Mouse (Mus musculus) thymus, postnatal 36 days (tissue): ENCODE measurements around the gene Srbd1.

Experiments used
- DNase-seq, 2 experiments: peaks; one replicate each; pipeline ENCODE4 v3.0.0; 2022; ENCODE audit warnings: mixed read lengths in 2 of 2

Gene Srbd1

GRCm38 (mm10) chr17:86032113-86032714 is 112.8 kb downstream of the Srbd1 start:
- DNase-seq: no peak

- DNase-seq: no peak
Observed at GRCm38 (mm10) chr17:86030016-86030415, 115.0 kb downstream of the Srbd1 start.

GRCm38 (mm10) chr17:86029175-86029574 is 115.8 kb downstream of the Srbd1 start:
- no peak for DNase-seq

GRCm38 (mm10) chr17:86027577-86028199 is 117.3 kb downstream of the Srbd1 start:
- no peak for DNase-seq

- DNase-seq: no peak
Observed at GRCm38 (mm10) chr17:86024589-86024988, 120.4 kb downstream of the Srbd1 start.

- DNase-seq: no peak
Observed at GRCm38 (mm10) chr17:86022366-86022765, 122.6 kb downstream of the Srbd1 start.

GRCm38 (mm10) chr17:86021815-86022214 is 123.2 kb downstream of the Srbd1 start:
- DNase-seq: no peak

GRCm38 (mm10) chr17:86021231-86021630 is 123.7 kb downstream of the Srbd1 start:
- no peak for DNase-seq

- DNase-seq: no peak
Observed at GRCm38 (mm10) chr17:86019793-86020192, 125.2 kb downstream of the Srbd1 start.

- DNase-seq: no peak
Observed at GRCm38 (mm10) chr17:86014246-86014645, 130.7 kb downstream of the Srbd1 start.

GRCm38 (mm10) chr17:86012576-86012975 is 132.4 kb downstream of the Srbd1 start:
- no peak for DNase-seq

GRCm38 (mm10) chr17:86011849-86012248 is 133.1 kb downstream of the Srbd1 start:
- no peak for DNase-seq

- no peak for DNase-seq
Observed at GRCm38 (mm10) chr17:86008401-86008800, 136.6 kb downstream of the Srbd1 start.

- DNase-seq: no peak
Observed at GRCm38 (mm10) chr17:86002113-86002512, 142.9 kb downstream of the Srbd1 start.

GRCm38 (mm10) chr17:86001667-86002066 is 143.3 kb downstream of the Srbd1 start:
- DNase-seq: no peak

GRCm38 (mm10) chr17:85995727-85996126 is 149.2 kb downstream of the Srbd1 start:
- no peak for DNase-seq

GRCm38 (mm10) chr17:85995086-85995485 is 149.9 kb downstream of the Srbd1 start:
- no peak for DNase-seq

GRCm38 (mm10) chr17:85989058-85989769 is 155.8 kb downstream of the Srbd1 start:
- no peak for DNase-seq

GRCm38 (mm10) chr17:85987531-85987930 is 157.4 kb downstream of the Srbd1 start:
- no peak for DNase-seq

- no peak for DNase-seq
Observed at GRCm38 (mm10) chr17:85986624-85987023, 158.4 kb downstream of the Srbd1 start.

- no peak for DNase-seq
Observed at GRCm38 (mm10) chr17:85986181-85986580, 158.8 kb downstream of the Srbd1 start.

- DNase-seq: no peak
Observed at GRCm38 (mm10) chr17:85985131-85985530, 159.8 kb downstream of the Srbd1 start.

GRCm38 (mm10) chr17:85982271-85982670 is 162.7 kb downstream of the Srbd1 start:
- DNase-seq: no peak

GRCm38 (mm10) chr17:85981869-85982268 is 163.1 kb downstream of the Srbd1 start:
- DNase-seq: no peak
